In the genomic region with DNA sequence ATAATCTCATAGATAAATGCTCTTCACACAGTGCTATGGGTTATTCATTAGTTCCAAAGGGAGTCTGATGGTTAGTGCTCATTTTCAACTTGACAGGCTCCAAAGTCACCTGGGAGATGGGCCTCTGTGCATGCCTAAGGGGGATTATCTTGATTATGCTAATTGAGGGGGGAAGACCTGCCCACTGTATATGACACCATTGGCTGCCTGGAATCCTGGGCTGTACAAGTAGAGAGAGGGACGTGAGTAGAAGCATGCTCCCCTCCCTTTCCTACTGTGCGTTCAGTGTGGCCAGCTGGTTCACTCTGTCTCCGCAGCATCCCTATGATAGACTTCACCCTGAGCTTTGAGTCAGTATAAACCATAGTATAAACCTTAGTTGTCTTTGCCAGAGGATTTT, we compare ENCODE assay signal across 24 mouse cellular contexts.
"Had no signal": no experiment of that assay in that cellular context is flagged by ENCODE, and none has a peak within 500 bp of the region (broad histone marks: within the 10 kb centered on the region; RNA-seq: fewer than 3 reads in every experiment).

No protein-coding gene starts in this region.

- H3K36me3 ChIP-seq: heart, embryonic 10.5 days; heart, embryonic 12.5 days; hindbrain, embryonic 10.5 days; hindbrain, embryonic 12.5 days; limb, embryonic 10.5 days; limb, embryonic 12.5 days had no signal

- ATAC-seq: forebrain, embryonic 16.5 days; hindbrain, embryonic 16.5 days; inflammation-experienced regulatory T-cells, adult 6 months; intestine, postnatal 0 days had no signal

- H3K4me3 ChIP-seq: gastrocnemius, adult 2 months; heart, adult 2 months; heart, embryonic 10.5 days; heart, embryonic 12.5 days; hindbrain, embryonic 10.5 days; hindbrain, embryonic 12.5 days; layer of hippocampus, adult 2 months; left cerebral cortex, adult 2 months; limb, embryonic 10.5 days; limb, embryonic 12.5 days had no signal

- H3K9ac ChIP-seq: heart, embryonic 12.5 days; hindbrain, embryonic 12.5 days; hindbrain, embryonic 14.5 days; limb, embryonic 12.5 days had no signal

- H3K9me3 ChIP-seq: heart, embryonic 10.5 days; heart, embryonic 12.5 days; hindbrain, embryonic 10.5 days; hindbrain, embryonic 12.5 days; limb, embryonic 10.5 days; limb, embryonic 12.5 days had no signal

- H3K4me2 ChIP-seq: heart, embryonic 12.5 days; hindbrain, embryonic 12.5 days; hindbrain, embryonic 14.5 days; limb, embryonic 12.5 days had no signal

- H3K27me3 ChIP-seq: heart, embryonic 12.5 days; limb, embryonic 12.5 days had no signal

- H3K4me1 ChIP-seq: heart, embryonic 10.5 days; heart, embryonic 12.5 days; hindbrain, embryonic 10.5 days; hindbrain, embryonic 12.5 days; limb, embryonic 10.5 days; limb, embryonic 12.5 days had no signal

- H3K27ac ChIP-seq: gastrocnemius, adult 2 months; heart, adult 2 months; heart, embryonic 10.5 days; hindbrain, embryonic 10.5 days; hindbrain, embryonic 12.5 days; hindbrain, embryonic 14.5 days; layer of hippocampus, adult 2 months; left cerebral cortex, adult 2 months; limb, embryonic 10.5 days; limb, embryonic 12.5 days had no signal

- DNase-seq: gastrocnemius, adult 2 months; gastrocnemius, postnatal 10 days; gastrocnemius, postnatal 25 days; heart, adult 2 months; heart, postnatal 10 days; heart, postnatal 4 days; kidney, adult 18-20 months; kidney, adult 8-10 months; kidney, postnatal 10 days; kidney, postnatal 25 days; kidney, postnatal 4 days had no signal
